In genomic region chr8:64839628-64840027, GRCm38 (mm10) we compare ENCODE assay signal across 14 mouse cellular contexts.
"Had no signal": no experiment of that assay in that cellular context is flagged by ENCODE, and none has a peak within 500 bp of the region (broad histone marks: within the 10 kb centered on the region; RNA-seq: fewer than 3 reads in every experiment).

No protein-coding gene starts in this region.

- H3K4me1 ChIP-seq: liver, embryonic 13.5 days had no signal

- H3K27me3 ChIP-seq: limb, embryonic 15.5 days; liver, embryonic 13.5 days; megakaryocyte, embryonic 14.5 days; neural tube, embryonic 13.5 days had no signal

- H3K9me3 ChIP-seq: limb, embryonic 15.5 days; liver, embryonic 13.5 days; megakaryocyte, embryonic 14.5 days; neural tube, embryonic 13.5 days had no signal

- H3K9ac ChIP-seq: limb, embryonic 15.5 days; liver, embryonic 13.5 days; neural tube, embryonic 13.5 days had no signal

- DNase-seq: kidney, adult 8-10 months; kidney, postnatal 25 days; liver, embryonic 13.5 days; lung, adult 2 months; lung, postnatal 10 days; lung, postnatal 4 days; midbrain, embryonic 14.5 days; retina, postnatal 1 day; right cerebral cortex, postnatal 14 days; thymus, postnatal 36 days had no signal

- H3K4me3 ChIP-seq: limb, embryonic 15.5 days; liver, embryonic 13.5 days; megakaryocyte, embryonic 14.5 days; neural tube, embryonic 13.5 days had no signal

- H3K27ac ChIP-seq: limb, embryonic 15.5 days; liver, embryonic 13.5 days; neural tube, embryonic 13.5 days had no signal

- H3K4me2 ChIP-seq: limb, embryonic 15.5 days; liver, embryonic 13.5 days; neural tube, embryonic 13.5 days had no signal

- H3K36me3 ChIP-seq: limb, embryonic 15.5 days; liver, embryonic 13.5 days; neural tube, embryonic 13.5 days had no signal

- ATAC-seq: intestine, postnatal 0 days had no signal
